Mouse (Mus musculus) small intestine, adult 2 months (tissue): ENCODE results near the gene Btnl1. TPM values are rescaled to one million over a fixed set of nuclear protein-coding genes. Genes with fewer than 3 reads are reported as not detected.

Source experiments
- H3K27ac ChIP-seq: fragments of 200-500 bp; 2 replicates; pipeline ENCODE4 v1.5.1; 2012; ENCODE audit warnings: low read depth, low read length, control low read depth, inconsistent platforms; ENCODE audit not compliant: insufficient read depth
- H3K27me3 ChIP-seq: fragments of 200-500 bp; 2 replicates; pipeline ENCODE4 v1.6.1; 2012; ENCODE audit warnings: mild to moderate bottlenecking, moderate library complexity, low read length, inconsistent platforms; ENCODE audit not compliant: control insufficient read depth, insufficient read depth
- H3K36me3 ChIP-seq: fragments of 200-500 bp; 2 replicates; pipeline ENCODE4 v1.6.1; 2012; ENCODE audit warnings: mild to moderate bottlenecking, low read length, control low read depth, inconsistent platforms; ENCODE audit not compliant: control insufficient read depth, insufficient read depth
- H3K4me1 ChIP-seq: fragments of 200-500 bp; 2 replicates; pipeline ENCODE4 v1.6.1; 2012; ENCODE audit warnings: low read length, inconsistent platforms, mixed read lengths; ENCODE audit not compliant: control insufficient read depth, insufficient read depth, insufficient read length
- H3K4me3 ChIP-seq: fragments of 200-500 bp; 2 replicates; pipeline ENCODE4 v1.5.1; 2012; ENCODE audit warnings: low read depth, mild to moderate bottlenecking, control low read depth, inconsistent platforms, low read length, moderate library complexity
- CTCF ChIP-seq: fragments of 200-500 bp; IDR thresholded peaks from 2 replicates; pipeline ENCODE4 v1.5.1; 2012; ENCODE audit warnings: low read depth, mild to moderate bottlenecking, control low read depth, inconsistent platforms, low read length, moderate library complexity, mixed read lengths; ENCODE audit not compliant: insufficient replicate concordance, insufficient read length; ENCODE audit errors: extremely low read depth
- POLR2A ChIP-seq: fragments of 200-500 bp; IDR thresholded peaks from 2 replicates; pipeline ENCODE4 v1.6.1; 2012; ENCODE audit warnings: low read depth, mild to moderate bottlenecking, control low read depth, inconsistent platforms, low read length, moderate library complexity
- WGBS: fragments of 180-500 bp; shearing (Covaris S2); methylation state at CpG from one replicate; pipeline ENCODE4 v1.1.7; 2018; 5-methylcytosine and 5-hydroxymethylcytosine counted together
- polyA plus RNA-seq: library from polyadenylated mRNA; depleted of rRNA; stranded (reverse); fragments of >200 nt; gene quantifications from 2 replicates; pipeline ENCODE4 v1.2.3, GENCODE M21; 2012

Btnl1 gene
- polyA plus RNA-seq, 1 experiment = 178 TPM

DNA sequence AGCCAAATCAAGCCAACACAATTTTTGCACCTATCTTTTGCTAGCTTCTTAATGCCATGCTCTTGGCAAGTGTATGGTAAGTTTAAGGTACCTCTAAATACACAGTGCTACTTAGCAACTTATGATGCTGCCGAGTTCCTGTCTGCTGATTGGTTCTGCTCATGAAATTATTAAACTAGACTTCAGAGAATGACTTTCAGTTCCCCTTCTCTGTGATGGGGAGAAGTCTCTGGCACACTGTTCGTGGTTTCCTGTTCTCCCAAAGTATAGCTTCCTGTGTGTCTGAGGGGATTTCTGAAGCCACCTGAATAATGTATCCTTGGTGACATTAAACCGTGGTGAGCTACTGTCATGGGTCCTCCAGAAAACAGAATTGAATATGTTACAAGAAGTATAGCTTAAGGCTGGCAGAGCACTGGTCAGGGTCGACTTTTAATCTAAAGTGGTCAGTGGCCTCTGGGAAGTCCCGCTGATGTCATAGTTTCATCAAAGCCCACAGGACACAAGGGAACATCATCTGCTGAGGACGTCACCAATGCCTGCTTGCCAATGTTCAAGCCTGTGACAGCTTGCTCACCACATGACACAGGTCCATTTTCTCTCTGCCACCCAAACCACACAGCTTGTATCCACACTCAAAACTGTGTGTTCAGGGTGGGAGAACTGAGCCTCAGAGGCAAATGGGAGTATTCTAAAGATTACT, 29.2 kb upstream of the Btnl1 start:
- peak overlapping the region; percentile 38 for H3K27ac ChIP-seq
- WGBS = 54% methylated on average over 6 of the region's 6 CpGs

DNA sequence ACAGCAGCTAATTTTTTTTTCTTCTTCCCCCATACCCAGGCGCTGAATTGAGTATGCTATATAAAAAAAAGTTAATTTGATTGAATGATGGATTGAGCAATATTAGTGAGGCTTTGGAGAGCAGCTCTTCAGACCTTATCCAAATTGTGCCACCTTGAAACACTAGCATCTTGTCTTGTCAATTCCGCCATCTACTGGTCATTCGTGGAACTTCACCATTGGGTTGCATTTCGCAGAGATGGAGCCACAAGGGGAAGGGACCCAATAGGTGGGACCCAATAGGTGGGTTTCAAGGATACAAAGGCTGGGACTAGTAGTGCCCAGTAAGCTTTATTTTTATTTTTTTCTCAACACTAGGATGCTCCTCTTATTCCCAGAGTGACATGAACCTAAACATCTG, 27.5 kb upstream of the Btnl1 start:
- Histone ChIP-seq H3K27me3 (peaks cover 3% of the 10 kb centered on the region; the same call in 1 of the 2 replicates), H3K36me3 (no peaks in the 10 kb centered on the region), H3K27ac (no peak overlapping the region), H3K4me1 (peaks cover 3% of the 10 kb centered on the region; the same call in 1 of the 2 replicates), H3K4me3 (no peak overlapping the region)
- no peak for TF ChIP-seq POLR2A
- TF ChIP-seq CTCF = peak; percentile 53; the same call in 1 of the 2 replicates
- 3% methylated on average over 4 of the region's 4 CpGs for WGBS

More for the DNA sequence above, 29.2 kb upstream of the Btnl1 start:
- no peak overlapping the region for H3K4me3 ChIP-seq
- no peak for TF ChIP-seq CTCF
- no peak for TF ChIP-seq POLR2A
- H3K27me3 ChIP-seq = peaks cover 3% of the 10 kb centered on the region; the same call in 1 of the 2 replicates
- no peaks in the 10 kb centered on the region for H3K36me3 ChIP-seq
- no peaks in the 10 kb centered on the region; the same call in 1 of the 2 replicates for H3K4me1 ChIP-seq

DNA sequence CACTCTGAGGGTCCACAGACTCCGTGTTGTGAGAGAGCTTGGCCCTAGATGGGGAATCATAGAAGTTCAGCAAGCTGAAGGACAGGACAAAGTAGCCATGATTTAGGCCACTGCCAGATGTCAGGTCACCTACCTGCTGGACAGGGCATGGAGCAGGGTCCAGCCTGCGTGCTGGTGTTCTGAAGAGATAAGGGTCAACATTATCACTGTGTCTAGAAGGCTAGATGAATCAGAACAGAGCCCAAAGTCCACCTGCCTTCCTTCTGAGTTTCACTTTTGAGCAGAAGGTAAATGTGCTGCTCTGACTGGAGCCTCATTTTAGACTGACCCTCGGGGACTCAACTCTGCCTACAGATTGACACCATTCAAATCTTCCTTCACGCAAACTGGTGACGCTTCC, 22.4 kb upstream of the Btnl1 start, which contains the start of gene Btnl2:
Btnl2 (plus strand) TSS at position 284 of the 400 bp plus-strand sequence.
- 54% methylated on average over 5 of the region's 5 CpGs for WGBS
- TF ChIP-seq CTCF (no peak), POLR2A (no peak)
- Histone ChIP-seq H3K27ac (peak within 1 kb of the TSS; percentile 96), H3K4me1 (peaks cover 9% of the 10 kb centered on the region; the same call in 1 of the 2 replicates), H3K36me3 (peaks cover 6% of the 10 kb centered on the region; the same call in 1 of the 2 replicates), H3K4me3 (peak within 1 kb of the TSS; percentile 37), H3K27me3 (peaks cover 3% of the 10 kb centered on the region; the same call in 1 of the 2 replicates)

DNA sequence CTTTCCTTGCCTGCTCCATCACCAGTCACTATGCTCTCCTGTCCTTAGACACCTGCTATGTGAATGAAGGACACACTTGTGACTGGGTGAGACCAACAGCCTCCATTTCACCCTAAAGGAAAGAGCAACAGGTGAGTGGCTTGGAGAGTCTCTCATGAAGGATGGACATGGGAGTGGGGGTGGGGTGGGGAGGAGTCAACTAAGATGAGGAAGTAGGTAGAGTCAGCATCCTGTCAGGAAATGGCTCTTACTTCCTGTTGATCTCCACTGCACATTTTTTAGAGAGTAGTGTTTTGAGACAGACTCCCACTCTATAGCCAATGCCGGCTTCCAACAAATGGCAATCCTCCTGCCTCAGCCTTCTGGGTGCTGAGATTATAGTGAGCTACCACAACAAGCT, 22.0 kb upstream of the Btnl1 start:
- H3K4me3 ChIP-seq = peak overlapping the region; percentile 37
- H3K27ac ChIP-seq = peak overlapping the region; percentile 96
- peaks cover 9% of the 10 kb centered on the region; the same call in 1 of the 2 replicates for H3K4me1 ChIP-seq
- TF ChIP-seq CTCF (no peak), POLR2A (no peak)
- 76% methylated on average over 1 of the region's 1 CpGs for WGBS
- H3K27me3 ChIP-seq = peaks cover 3% of the 10 kb centered on the region; the same call in 1 of the 2 replicates
- peaks cover 8% of the 10 kb centered on the region; the same call in 1 of the 2 replicates for H3K36me3 ChIP-seq

DNA sequence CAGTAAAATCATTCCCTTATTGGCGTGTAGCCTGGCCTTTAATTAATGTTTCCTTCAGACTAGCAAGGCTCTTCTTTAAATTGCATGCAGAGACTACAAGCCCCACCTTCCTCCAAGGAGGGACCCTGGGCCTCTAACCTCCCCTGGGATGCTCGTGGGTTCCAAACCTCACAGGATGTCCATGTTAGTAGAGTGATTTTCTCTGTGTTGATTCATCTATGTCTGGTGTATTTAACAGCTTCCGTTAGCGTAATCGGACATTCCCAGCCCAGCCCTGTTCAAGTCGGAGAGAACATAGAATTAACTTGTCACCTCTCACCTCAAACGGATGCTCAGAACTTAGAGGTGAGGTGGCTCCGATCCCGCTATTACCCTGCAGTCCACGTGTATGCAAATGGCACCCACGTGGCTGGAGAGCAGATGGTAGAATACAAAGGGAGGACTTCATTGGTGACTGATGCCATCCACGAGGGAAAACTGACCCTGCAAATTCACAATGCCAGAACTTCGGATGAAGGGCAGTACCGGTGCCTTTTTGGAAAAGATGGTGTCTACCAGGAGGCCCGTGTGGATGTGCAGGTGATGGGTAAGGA, 13.9 kb upstream of the Btnl1 start:
- H3K4me3 ChIP-seq = no peak overlapping the region
- TF ChIP-seq POLR2A (no peak), CTCF (no peak)
- no peak overlapping the region for H3K27ac ChIP-seq
- 84% methylated on average over 15 of the region's 15 CpGs for WGBS
- H3K4me1 ChIP-seq = no peaks in the 10 kb centered on the region
- no peaks in the 10 kb centered on the region for H3K27me3 ChIP-seq
- H3K36me3 ChIP-seq = peaks cover 15% of the 10 kb centered on the region

DNA sequence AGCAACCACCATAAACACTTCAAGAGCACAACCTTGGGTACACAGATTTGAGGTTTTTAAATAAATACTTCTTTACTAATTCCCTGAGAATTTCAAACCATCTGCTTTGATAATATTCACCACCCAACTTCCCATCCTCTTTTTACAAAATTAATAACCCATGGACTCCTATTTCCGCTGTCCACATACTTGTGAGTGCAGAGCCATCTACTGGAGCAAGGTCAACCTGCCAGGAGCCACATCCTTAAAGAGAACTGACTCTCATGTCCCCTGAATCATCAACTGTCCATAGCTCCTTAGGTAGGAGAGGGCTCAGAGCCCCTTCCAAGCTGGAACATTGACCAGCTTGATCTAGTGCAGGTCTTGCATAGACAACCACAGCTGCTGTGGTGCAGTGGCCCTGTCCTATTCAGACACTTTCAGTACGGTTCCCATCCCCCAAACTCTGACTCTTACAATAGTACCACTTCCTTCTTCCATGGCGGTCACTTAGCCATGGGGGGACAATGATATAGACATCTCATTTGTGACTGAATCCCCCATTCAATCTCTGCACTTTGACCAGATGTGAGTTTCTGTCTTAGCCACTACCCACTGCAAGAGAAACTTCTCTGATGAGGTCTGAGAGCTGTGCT, 13.1 kb upstream of the Btnl1 start:
- Histone ChIP-seq H3K4me3 (no peak overlapping the region), H3K27ac (no peak overlapping the region), H3K4me1 (no peaks in the 10 kb centered on the region), H3K36me3 (peaks cover 13% of the 10 kb centered on the region), H3K27me3 (no peaks in the 10 kb centered on the region)
- 76% methylated on average over 3 of the region's 3 CpGs for WGBS
- TF ChIP-seq POLR2A = no peak
- no peak for TF ChIP-seq CTCF
